Mouse (Mus musculus): ENCODE results near the gene Letm1. TPM values are rescaled to one million over a fixed set of nuclear protein-coding genes. Genes with fewer than 3 reads are reported as not detected.

The Letm1 gene
- total RNA-seq, 2 experiments from 2014 or later: 108 to 113 TPM

DNA sequence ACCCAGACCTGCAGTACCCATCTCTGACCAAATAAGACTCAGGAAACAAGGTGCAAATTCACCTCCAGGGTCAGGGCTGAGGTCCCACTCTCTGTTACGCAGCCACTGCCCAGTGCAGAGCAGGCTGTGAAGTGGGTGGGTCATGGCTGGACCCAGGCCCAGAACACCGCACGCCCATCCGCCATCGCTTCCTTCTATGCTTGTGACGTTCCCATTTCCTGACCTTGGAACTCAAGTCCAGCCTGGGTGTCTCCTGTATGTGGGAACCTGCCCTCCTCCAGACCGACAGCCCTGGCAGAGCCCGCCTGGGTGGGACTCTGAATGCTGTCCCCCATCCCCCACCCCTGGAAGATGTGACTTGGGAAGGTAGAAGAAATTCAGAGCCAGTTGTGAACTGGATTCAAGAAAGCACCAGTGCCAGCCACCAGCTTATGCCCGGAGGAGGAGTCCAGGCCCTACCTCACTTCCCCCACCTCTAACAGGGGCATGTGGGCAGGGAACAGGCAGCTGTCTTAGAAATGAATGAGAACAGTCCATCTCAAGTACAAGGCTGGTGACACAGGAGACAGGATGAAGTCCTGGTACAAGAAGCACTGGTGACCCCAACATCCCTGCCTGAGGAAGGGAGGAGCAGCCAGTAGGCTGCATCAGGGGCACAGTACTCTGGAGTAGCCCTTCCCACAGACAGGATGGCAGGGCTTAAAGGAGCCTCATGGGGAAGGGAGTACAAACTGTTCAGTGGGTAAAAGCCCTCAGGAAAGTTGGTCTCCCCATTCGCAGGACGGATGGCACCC is 92.6 kb downstream of the Letm1 start:
- intact Hi-C loops (cut with DNase I): loop anchor here (5.0 kb wide), 1 partner anchor 32 kb away; the partner anchor contains the start of gene Fgfr3
- DNase-seq (ENCODE audit: low spot score in 2 of 2): no peak

Other genes starting within 250 kb of the Letm1 start
- gene Fam53a, start 153.2 kb downstream of the Letm1 start, total RNA-seq (2021): 10 to 100 TPM; 24.6 to 28.6 TPM
- gene Gm9903, start 152.9 kb downstream of the Letm1 start, total RNA-seq (2021): 1 to 10 TPM in 1 of 2 experiments, under 1 TPM in 1; 0.64 to 1.7 TPM
- gene Slbp, start 130.2 kb downstream of the Letm1 start, total RNA-seq (2021): 10 to 100 TPM; 22.5 to 26.4 TPM
- 1 to 10 TPM; 6.0 to 6.1 TPM for gene Tacc3, start 124.7 kb downstream of the Letm1 start, total RNA-seq (2021)
- gene Tmem129, start 124.4 kb downstream of the Letm1 start, total RNA-seq (2021): 10 to 100 TPM; 24.4 to 27.5 TPM
- 100 to 1,000 TPM; 120 to 133 TPM for gene Fgfr3, start 61.1 kb downstream of the Letm1 start, total RNA-seq (2021)
- 100 to 1,000 TPM; 139 to 141 TPM for gene Nsd2, start 37.9 kb upstream of the Letm1 start, total RNA-seq (2021)
- 10 to 100 TPM; 17.9 to 20.9 TPM for gene Nelfa, start 153.6 kb upstream of the Letm1 start, total RNA-seq (2021)
- gene Gm1673, start 200.6 kb upstream of the Letm1 start, total RNA-seq (2021): 10 to 100 TPM; 77.3 to 91.5 TPM
- 100 to 1,000 TPM; 185 to 226 TPM for gene Nat8l, start 213.2 kb upstream of the Letm1 start, total RNA-seq (2021)